Mouse (Mus musculus): ENCODE measurements around the gene Pik3cb. TPM values are rescaled to one million over a fixed set of nuclear protein-coding genes. Genes with fewer than 3 reads are reported as not detected.

Gene Pik3cb
- polyA plus RNA-seq (2014; fragmentation: Nextera tagmentation; extraction: Ambion mirVana) = 1.3 and 2.5 TPM in 2 replicates

GRCm38 (mm10) chr9:99140063-99140882 lies at the start of gene Pik3cb:
Gene Pik3cb, minus strand, starts transcription at chr9:99140621.
- Histone ChIP-seq H3K9ac (ENCODE audit: low read depth, low read length) (peak within 1 kb of the TSS; percentile 81), H3K27ac (ENCODE audit: low read depth, low read length) (peak within 1 kb of the TSS; percentile 60), H3K9me3 (replicated peaks; ENCODE audit: control insufficient read depth, low read length) (no peaks in the 10 kb centered on the region), H3K4me1 (ENCODE audit: control insufficient read depth, insufficient read depth, low read length) (peaks cover 11% of the 10 kb centered on the region; the same call in 1 of the 2 replicates), H3K27me3 (ENCODE audit: control insufficient read depth, insufficient read depth, low read length) (no peaks in the 10 kb centered on the region), H3K4me2 (peak within 1 kb of the TSS; percentile 64), H3K36me3 (ENCODE audit: control insufficient read depth, insufficient read depth, low read length) (no peaks in the 10 kb centered on the region), H3K4me3 (ENCODE audit: low read depth, low read length) (peak within 1 kb of the TSS; percentile 84)
- peak; percentile 95 for ATAC-seq (replicated peaks; ENCODE audit: insufficient number of reproducible peaks, low FRiP score, low TSS enrichment)
- WGBS (ENCODE audit: insufficient replicate concordance) = under 1% methylated on average over 57 of the region's 77 CpGs

DNA sequence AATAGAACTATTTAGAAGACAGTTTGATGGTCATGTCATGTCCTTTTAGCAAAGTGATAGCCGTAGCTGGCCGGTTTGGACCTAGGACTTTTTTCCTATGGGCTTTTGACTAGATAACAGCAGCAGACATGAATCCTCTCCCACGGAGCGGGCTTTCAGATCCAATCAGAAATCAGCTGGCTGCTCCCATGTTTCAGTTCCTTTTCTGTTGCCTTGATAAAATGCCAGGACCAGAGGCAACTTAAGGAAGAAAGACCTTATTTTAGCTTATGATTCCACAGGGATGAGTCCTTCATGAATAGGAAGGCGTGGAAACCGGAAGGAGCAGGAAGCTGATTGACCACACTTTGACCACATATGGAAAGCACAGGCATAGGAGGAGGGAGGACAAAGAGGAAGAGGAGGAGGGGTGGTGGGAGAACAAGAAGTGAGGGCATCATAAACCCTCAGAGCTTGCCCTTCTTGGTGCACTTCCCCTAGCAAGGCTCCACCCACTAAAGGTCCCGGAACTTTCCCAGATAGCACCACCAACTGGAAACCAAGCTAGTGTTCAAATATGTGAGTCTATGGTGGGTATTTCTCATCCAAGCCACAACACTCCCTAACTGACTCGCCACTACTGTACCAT lies 42.7 kb upstream of the Pik3cb start:
- Histone ChIP-seq H3K4me1 (ENCODE audit: control insufficient read depth, insufficient read depth, low read length) (0 out of 2 replicates have a peak, but pooled peaks cover 2% of the 10 kb centered on the region), H3K27me3 (ENCODE audit: control insufficient read depth, insufficient read depth, low read length) (no peaks in the 10 kb centered on the region), H3K4me2 (0 out of 2 replicates have a peak overlapping the region, but pooled peaks have one; percentile 14), H3K9me3 (replicated peaks; ENCODE audit: control insufficient read depth, low read length) (no peaks in the 10 kb centered on the region), H3K36me3 (ENCODE audit: control insufficient read depth, insufficient read depth, low read length) (no peaks in the 10 kb centered on the region), H3K9ac (ENCODE audit: low read depth, low read length) (no peak overlapping the region), H3K4me3 (ENCODE audit: low read depth, low read length) (no peak overlapping the region), H3K27ac (ENCODE audit: low read depth, low read length) (no peak overlapping the region)
- ATAC-seq (replicated peaks; ENCODE audit: insufficient number of reproducible peaks, low FRiP score, low TSS enrichment) = no peak
- 61% methylated on average over 8 of the region's 8 CpGs for WGBS (ENCODE audit: insufficient replicate concordance)

- no peak for ATAC-seq (replicated peaks; ENCODE audit: insufficient number of reproducible peaks, low FRiP score, low TSS enrichment)
- WGBS (ENCODE audit: insufficient replicate concordance) = 65% methylated on average over 7 of the region's 7 CpGs
- H3K4me1 ChIP-seq (ENCODE audit: control insufficient read depth, insufficient read depth, low read length) = 0 out of 2 replicates have a peak, but pooled peaks cover 2% of the 10 kb centered on the region
- H3K9me3 ChIP-seq (replicated peaks; ENCODE audit: control insufficient read depth, low read length) = no peaks in the 10 kb centered on the region
- H3K27ac ChIP-seq (ENCODE audit: low read depth, low read length) = no peak overlapping the region
- no peak overlapping the region for H3K4me2 ChIP-seq
- H3K27me3 ChIP-seq (ENCODE audit: control insufficient read depth, insufficient read depth, low read length) = no peaks in the 10 kb centered on the region
- H3K36me3 ChIP-seq (ENCODE audit: control insufficient read depth, insufficient read depth, low read length) = no peaks in the 10 kb centered on the region
- H3K9ac ChIP-seq (ENCODE audit: low read depth, low read length) = no peak overlapping the region
- no peak overlapping the region for H3K4me3 ChIP-seq (ENCODE audit: low read depth, low read length)
Measured at GRCm38 (mm10) chr9:99182121-99182520, 41.7 kb upstream of the Pik3cb start.

DNA sequence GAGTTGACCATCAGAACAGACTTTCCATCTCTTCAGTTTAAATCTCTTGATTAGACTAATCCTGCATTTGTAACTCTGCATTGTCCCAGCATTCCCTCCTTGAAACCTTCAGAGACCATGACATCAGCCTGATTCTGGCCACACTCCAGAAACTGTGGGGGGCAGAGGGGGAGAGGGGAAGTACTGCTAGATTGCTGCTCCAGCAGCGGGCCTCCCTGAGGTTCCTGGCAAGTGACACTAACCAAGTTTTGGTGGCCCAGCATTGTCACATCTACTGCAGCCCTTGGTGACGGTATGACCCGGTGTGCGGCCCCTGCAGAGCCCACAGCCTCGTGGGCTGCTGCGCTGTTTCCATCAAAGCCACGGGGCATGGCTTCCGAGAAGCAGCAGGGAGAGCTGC lies 39.9 kb upstream of the Pik3cb start:
- ATAC-seq (replicated peaks; ENCODE audit: insufficient number of reproducible peaks, low FRiP score, low TSS enrichment) = no peak
- WGBS (ENCODE audit: insufficient replicate concordance) = 52% methylated on average over 8 of the region's 8 CpGs
- no peaks in the 10 kb centered on the region for H3K27me3 ChIP-seq (ENCODE audit: control insufficient read depth, insufficient read depth, low read length)
- no peak overlapping the region for H3K9ac ChIP-seq (ENCODE audit: low read depth, low read length)
- 0 out of 2 replicates have a peak, but pooled peaks cover 2% of the 10 kb centered on the region for H3K4me1 ChIP-seq (ENCODE audit: control insufficient read depth, insufficient read depth, low read length)
- H3K9me3 ChIP-seq (replicated peaks; ENCODE audit: control insufficient read depth, low read length) = no peaks in the 10 kb centered on the region
- no peaks in the 10 kb centered on the region for H3K36me3 ChIP-seq (ENCODE audit: control insufficient read depth, insufficient read depth, low read length)
- no peak overlapping the region for H3K27ac ChIP-seq (ENCODE audit: low read depth, low read length)
- H3K4me2 ChIP-seq = no peak overlapping the region
- H3K4me3 ChIP-seq (ENCODE audit: low read depth, low read length) = no peak overlapping the region

DNA sequence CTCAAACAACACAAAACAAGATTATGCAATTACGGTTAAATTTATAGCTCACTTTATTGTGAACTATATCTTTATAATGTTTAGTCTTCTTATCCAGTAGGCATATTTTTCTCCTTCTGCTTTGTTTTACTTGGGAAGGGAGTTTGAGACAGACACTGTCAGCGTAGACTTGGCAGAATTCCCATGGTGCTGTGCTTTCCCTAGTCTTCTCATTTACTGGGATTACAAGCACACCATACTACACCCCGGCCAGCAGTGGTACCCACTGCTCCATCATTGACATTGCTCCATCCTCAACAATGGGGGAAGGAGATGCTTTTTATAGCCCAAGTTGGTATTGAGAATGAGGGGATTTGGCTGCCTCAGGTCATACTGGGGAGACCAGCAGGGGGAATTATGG lies 38.3 kb upstream of the Pik3cb start:
- WGBS (ENCODE audit: insufficient replicate concordance) = 89% methylated on average over 3 of the region's 3 CpGs
- H3K9ac ChIP-seq (ENCODE audit: low read depth, low read length) = no peak overlapping the region
- H3K4me1 ChIP-seq (ENCODE audit: control insufficient read depth, insufficient read depth, low read length) = 0 out of 2 replicates have a peak, but pooled peaks cover 2% of the 10 kb centered on the region
- no peak overlapping the region for H3K27ac ChIP-seq (ENCODE audit: low read depth, low read length)
- no peaks in the 10 kb centered on the region for H3K27me3 ChIP-seq (ENCODE audit: control insufficient read depth, insufficient read depth, low read length)
- H3K9me3 ChIP-seq (replicated peaks; ENCODE audit: control insufficient read depth, low read length) = no peaks in the 10 kb centered on the region
- H3K4me3 ChIP-seq (ENCODE audit: low read depth, low read length) = no peak overlapping the region
- H3K36me3 ChIP-seq (ENCODE audit: control insufficient read depth, insufficient read depth, low read length) = no peaks in the 10 kb centered on the region
- no peak for ATAC-seq (replicated peaks; ENCODE audit: insufficient number of reproducible peaks, low FRiP score, low TSS enrichment)
- H3K4me2 ChIP-seq = no peak overlapping the region

DNA sequence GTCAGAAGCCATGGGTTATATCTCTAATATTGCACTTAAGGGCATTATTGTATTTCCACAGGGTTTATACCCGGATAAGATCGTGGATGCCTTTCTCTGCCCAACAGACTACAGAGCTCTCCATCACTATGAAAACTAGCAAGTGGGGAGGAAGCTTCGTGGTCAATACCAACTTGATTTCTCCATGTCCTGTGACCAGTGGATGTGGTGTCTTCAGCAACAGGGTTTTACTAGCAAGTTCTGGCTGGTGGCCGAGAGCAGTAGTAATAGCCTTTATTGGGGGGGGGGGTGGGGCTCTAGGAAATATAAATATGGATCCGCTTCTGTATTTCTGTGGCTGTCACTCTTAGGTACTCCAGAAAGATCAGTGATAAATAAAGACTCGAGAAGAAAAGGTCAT lies 35.4 kb upstream of the Pik3cb start:
- Histone ChIP-seq H3K9me3 (replicated peaks; ENCODE audit: control insufficient read depth, low read length) (no peaks in the 10 kb centered on the region), H3K4me1 (ENCODE audit: control insufficient read depth, insufficient read depth, low read length) (0 out of 2 replicates have a peak, but pooled peaks cover 2% of the 10 kb centered on the region), H3K4me3 (ENCODE audit: low read depth, low read length) (no peak overlapping the region), H3K36me3 (ENCODE audit: control insufficient read depth, insufficient read depth, low read length) (no peaks in the 10 kb centered on the region), H3K27me3 (ENCODE audit: control insufficient read depth, insufficient read depth, low read length) (no peaks in the 10 kb centered on the region), H3K4me2 (no peak overlapping the region), H3K27ac (ENCODE audit: low read depth, low read length) (no peak overlapping the region), H3K9ac (ENCODE audit: low read depth, low read length) (no peak overlapping the region)
- 77% methylated on average over 6 of the region's 6 CpGs for WGBS (ENCODE audit: insufficient replicate concordance)
- no peak for ATAC-seq (replicated peaks; ENCODE audit: insufficient number of reproducible peaks, low FRiP score, low TSS enrichment)

DNA sequence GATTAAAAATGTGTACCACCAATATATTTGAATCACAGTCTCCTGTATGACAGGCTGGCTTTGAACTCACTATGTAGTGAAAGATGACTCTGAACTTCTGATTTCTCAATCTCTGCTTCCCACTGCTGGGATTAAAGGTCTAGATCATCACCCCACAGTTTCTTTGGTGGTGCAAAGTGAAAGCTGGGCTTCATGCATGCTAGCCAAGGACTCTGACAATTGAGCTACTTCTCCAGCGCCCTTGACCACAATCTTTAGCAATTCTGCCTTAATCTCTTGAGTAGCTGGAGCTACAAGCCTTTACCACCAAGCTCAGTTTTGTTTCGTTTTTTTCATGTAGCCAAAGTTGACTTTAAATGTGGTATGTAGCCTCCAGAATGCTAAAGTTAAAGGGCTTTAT lies 32.4 kb upstream of the Pik3cb start:
- no peaks in the 10 kb centered on the region for H3K4me1 ChIP-seq (ENCODE audit: control insufficient read depth, insufficient read depth, low read length)
- no peaks in the 10 kb centered on the region for H3K36me3 ChIP-seq (ENCODE audit: control insufficient read depth, insufficient read depth, low read length)
- no peaks in the 10 kb centered on the region for H3K27me3 ChIP-seq (ENCODE audit: control insufficient read depth, insufficient read depth, low read length)
- no peak overlapping the region for H3K4me2 ChIP-seq
- H3K9me3 ChIP-seq (replicated peaks; ENCODE audit: control insufficient read depth, low read length) = no peaks in the 10 kb centered on the region
- no peak overlapping the region for H3K9ac ChIP-seq (ENCODE audit: low read depth, low read length)
- no peak overlapping the region for H3K4me3 ChIP-seq (ENCODE audit: low read depth, low read length)
- 54% methylated on average over 2 of the region's 2 CpGs for WGBS (ENCODE audit: insufficient replicate concordance)
- H3K27ac ChIP-seq (ENCODE audit: low read depth, low read length) = no peak overlapping the region
- ATAC-seq (replicated peaks; ENCODE audit: insufficient number of reproducible peaks, low FRiP score, low TSS enrichment) = no peak

DNA sequence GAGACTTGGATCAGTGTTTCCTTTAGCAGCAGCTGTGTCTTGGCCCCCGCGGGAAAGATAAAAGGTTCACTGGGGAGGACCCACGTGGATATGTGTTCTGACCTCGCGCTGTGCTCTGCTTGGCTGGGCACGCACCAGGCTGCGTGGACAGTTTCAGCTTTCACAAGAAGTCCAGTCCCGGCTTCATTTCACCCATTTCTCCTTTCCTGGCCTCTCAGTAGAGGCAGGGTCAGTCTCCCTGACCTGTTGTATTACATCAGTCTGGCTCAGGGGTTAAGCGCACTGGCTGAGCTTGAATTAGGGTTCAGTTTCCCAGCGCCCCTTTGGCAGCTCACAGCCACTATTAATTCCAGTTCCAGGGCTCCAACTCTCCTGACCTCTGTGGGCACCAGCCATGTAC lies 30.8 kb upstream of the Pik3cb start:
- Histone ChIP-seq H3K4me3 (ENCODE audit: low read depth, low read length) (no peak overlapping the region), H3K27me3 (ENCODE audit: control insufficient read depth, insufficient read depth, low read length) (no peaks in the 10 kb centered on the region), H3K4me1 (ENCODE audit: control insufficient read depth, insufficient read depth, low read length) (no peaks in the 10 kb centered on the region), H3K27ac (ENCODE audit: low read depth, low read length) (no peak overlapping the region), H3K4me2 (no peak overlapping the region), H3K36me3 (ENCODE audit: control insufficient read depth, insufficient read depth, low read length) (no peaks in the 10 kb centered on the region), H3K9me3 (replicated peaks; ENCODE audit: control insufficient read depth, low read length) (no peaks in the 10 kb centered on the region), H3K9ac (ENCODE audit: low read depth, low read length) (no peak overlapping the region)
- 67% methylated on average over 10 of the region's 10 CpGs for WGBS (ENCODE audit: insufficient replicate concordance)
- ATAC-seq (replicated peaks; ENCODE audit: insufficient number of reproducible peaks, low FRiP score, low TSS enrichment) = no peak
